Mouse (Mus musculus) gastrocnemius, postnatal 25 days (tissue): Measurements from ENCODE around the gene Runx3. TPM values are rescaled to one million over a fixed set of nuclear protein-coding genes. Genes with fewer than 3 reads are reported as not detected.

Source experiments
- DNase-seq: peaks from one replicate; pipeline ENCODE4 v3.0.0; 2022
- total RNA-seq, 2 experiments: library from RNA; stranded (reverse); gene quantifications; 1 replicate in 1 of 2; 2 replicates in 1 of 2; pipeline ENCODE4 v1.2.3; 2021

Gene Runx3
- total RNA-seq, 2 experiments from 2014 or later, result 0.11 TPM; not detected in 1

DNA sequence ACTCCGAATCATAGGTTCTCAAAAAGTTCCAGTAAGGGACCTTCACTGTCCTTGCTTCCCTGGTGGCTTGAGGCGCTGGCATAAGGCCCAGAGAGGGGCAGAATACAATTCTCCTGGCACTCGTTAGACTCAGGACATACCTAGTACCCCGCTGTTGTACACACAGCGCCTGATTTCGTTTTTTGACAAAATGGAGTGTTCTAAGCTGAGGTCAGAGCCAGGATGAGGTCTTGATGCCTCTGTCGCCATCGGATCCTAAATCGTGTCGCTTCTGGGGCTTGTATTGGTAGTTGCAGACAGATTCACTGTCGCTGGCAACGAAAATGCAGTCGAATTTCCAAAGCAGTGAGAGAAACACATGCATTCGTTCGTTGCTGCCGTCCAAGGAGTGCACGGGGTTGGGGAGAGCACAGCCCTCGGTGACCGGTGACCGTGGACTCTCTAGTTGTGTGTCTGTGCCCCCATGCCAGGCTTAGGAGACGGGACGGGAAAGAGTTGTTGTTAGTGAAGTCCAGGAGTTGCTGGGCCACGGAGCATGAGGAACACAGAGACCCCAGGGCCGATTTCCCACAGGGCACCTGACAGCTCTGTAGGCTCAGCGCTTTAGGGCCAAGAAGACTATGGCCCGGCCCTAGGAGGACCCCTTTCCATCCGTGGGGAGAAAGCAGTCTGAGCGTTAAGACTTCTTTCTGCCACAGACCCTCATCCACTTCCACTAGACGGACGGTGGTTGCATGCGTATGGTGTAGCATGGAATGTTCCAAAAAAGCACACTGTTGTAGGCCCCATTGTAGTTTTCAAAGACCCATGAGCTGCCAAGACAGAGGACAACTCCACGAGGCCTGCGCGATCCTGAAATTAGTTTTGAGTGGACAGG lies 30.9 kb downstream of the Runx3 start:
- DNase-seq, result no peak

DNA sequence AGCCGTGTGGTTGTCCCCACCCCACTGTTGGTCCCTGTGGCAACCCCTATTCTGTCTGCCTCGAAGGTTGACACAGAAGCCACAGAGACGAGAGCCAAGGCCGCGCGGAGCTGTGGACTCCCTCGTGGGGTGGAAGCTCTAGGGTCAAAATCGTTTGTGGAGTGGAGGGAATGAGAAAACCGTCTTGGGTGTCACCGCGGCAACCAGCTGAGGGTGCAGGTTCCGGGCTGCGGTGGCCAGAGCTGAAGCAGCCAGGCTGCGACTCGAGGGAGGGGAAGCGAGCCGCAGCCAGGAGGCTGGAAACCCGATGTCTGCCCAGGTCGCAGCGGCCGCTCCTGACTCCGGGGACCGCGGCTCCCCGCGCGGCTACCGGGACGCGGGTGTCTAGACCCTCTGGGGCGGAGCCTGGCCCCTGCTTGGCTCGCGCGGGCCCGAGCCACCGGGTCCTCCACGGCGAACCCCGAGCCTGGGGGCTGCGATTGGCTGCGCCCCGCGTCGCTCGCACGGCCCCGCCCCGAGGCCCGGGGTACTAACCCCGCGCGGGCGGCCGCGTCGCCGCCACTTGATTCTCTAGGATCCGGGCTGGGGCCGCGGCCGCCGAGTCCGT lies 31.6 kb downstream of the Runx3 start:
- no peak for DNase-seq

DNA sequence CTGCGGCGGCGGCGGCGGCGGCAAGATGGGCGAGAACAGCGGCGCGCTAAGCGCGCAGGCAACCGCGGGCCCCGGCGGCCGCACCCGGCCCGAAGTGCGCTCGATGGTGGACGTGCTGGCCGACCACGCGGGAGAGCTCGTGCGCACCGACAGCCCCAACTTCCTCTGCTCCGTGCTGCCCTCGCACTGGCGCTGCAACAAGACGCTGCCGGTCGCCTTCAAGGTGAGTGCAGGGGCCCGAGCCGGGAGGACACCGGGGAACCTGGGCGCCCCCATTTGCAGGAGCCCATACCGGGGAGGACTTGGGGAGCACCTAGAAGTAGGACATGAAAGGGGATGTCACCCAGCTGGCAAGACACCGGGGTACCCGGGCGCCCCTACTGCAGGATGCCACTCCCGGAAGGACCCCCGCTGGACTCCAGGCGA lies 32.4 kb downstream of the Runx3 start:
- DNase-seq, result no peak

DNA sequence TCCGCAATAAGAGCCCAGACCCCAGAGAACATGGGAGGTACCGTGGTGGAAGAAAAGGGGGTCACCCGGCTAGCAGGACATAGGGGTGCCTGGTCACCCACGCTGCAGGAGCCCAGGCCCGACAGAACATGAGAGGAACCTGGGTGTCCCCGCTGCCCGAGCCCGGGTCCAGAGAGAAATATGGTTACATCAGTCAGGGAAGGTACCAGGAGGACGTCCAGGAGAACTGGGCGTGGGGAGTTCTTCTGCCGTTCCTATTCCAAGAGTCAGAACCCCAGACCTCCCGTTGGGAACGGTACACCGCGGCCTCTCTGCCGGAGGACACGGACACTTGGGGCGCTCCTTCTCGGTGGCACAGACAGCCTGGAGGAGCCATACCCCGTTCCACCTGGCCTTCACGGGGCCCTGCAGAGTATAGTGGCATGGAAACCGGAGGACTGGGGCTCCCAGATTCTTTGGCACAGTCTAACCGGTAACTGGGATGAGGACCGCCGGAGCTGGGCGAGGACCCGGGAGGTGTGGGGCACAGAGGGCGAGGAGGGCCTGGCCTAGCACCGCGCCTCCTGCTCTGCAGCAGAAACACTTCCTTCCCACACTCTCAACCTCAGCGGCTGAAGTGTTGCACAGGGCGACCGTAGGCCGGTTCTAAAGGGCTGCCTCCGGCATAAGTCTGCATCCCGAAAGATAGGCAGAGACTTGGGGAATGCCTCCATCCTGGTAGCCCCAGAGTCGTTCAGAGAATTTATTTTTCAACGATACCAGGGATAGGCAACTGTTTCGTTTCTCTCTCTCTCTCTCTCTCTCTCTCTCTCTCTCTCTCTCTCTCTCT lies 33.0 kb downstream of the Runx3 start:
- no peak for DNase-seq

DNA sequence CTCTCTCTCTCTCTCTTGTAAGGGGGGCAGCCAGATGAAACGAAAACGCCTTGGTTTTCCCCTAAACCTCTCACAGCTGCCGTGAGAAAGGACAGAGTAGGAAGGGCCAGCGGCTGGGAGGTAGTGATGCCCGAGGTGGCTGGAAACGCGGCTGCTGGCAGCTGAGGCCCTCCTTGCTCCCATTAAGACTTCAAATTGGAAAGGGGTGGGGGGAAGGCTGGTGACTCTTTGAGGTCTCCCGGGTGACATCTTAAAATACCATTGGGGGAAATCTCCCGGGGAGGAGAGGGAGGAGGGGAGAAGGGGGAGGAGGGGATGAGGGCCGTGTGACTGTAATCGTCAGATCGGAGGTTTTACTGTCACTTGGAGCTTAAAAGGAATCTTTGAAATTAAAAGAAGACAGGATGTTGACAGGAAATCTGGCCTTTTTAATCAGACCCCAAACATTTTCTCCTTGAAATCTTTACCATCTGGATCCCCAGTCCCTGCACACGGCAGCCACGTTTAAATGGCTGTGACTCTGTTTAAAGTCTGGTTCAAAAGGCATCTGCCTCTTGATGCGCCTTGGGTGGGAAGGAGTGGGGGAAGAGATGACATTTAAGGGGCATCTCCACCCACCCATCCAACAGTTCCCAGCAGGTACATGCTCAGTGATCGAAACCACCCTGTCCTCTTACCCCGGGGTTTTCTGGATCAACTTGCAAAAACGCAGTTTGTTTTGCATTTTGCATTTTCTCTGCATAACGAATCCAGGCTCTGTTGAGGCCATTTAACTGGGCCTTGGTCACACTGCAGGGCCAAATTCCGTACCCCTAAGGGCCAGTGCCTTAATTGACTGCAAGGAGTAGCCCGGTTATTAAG lies 33.9 kb downstream of the Runx3 start:
- no peak for DNase-seq

DNA sequence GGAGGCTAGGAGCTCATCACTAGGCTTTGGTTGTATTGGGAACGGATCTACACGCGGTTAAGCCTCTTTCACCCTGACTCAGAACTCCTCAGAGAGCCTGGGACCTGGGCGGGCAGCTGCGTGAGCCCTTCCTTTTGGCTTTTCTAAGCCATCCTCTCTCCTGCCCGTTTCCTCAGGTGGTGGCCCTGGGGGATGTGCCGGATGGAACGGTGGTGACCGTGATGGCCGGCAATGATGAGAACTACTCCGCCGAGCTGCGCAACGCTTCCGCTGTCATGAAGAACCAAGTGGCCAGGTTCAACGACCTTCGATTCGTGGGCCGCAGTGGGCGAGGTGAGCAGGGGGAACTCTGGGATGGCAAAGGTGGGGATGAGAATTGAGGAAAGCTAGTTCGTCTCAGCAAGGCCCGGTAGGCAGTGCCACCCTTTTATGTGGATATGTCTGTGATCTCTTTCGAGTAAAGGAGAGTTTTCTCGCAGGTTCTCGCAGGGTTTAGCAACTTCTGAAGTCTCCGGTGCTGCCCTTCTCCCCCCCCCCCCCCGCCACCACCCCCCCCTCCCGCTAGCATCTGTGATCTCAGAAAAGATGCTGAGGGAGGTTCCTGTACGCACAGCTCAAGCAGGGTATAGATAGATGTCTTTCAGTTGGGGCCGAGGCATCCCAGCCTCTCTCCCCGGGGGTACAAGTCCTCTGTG lies 34.8 kb downstream of the Runx3 start:
- DNase-seq, result no peak

DNA sequence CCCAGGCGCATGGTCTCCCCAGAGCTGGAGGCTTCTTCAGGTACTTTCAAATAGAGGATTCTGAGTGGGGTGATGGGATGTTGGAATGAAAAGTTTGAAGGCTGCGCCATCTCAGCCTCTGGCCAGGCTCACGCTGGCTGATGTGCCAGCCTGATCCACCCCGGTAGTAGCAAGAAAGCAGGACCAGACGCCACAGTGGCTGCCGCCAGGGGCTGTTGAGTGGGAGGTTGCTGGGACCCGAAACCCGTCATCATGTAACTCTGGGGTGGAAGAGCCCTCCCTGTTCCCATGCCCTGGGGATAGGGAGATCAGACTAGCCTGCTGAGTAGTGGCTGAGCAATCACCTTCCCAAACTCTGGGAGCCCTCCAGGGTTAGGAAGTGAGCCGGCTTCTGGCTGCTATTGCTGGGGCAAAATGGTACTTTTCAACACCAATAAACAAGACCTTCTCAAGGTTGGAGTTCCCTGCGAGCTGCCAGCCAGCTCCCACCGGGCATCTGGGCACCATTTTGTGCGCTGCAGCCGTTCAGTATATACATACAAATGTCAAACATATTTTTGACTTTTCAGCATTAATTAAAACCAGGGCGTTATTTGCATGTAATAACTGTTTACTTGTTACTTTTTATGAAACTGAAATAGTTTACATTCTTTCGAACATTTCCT lies 35.5 kb downstream of the Runx3 start:
- no peak for DNase-seq

DNA sequence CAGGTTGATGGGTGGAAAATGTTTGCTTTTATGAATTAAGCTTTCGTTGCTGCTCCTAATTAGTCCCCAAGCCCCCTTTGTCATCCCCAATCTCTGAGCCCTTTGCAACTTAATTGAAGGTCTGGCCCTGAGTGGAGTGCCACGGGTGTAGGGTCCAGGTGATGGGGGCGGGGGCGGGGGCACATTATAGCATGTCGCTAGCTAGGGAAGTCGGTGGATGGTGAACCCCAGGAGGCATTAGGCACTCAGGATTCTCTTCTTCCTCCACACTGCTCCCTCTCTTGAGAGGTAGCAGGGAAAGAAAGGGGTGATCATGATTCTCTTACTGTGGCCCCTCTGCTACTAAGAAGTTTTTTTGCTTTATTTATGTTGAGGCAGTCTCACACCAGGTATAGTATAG lies 36.1 kb downstream of the Runx3 start:
- DNase-seq, result no peak

DNA sequence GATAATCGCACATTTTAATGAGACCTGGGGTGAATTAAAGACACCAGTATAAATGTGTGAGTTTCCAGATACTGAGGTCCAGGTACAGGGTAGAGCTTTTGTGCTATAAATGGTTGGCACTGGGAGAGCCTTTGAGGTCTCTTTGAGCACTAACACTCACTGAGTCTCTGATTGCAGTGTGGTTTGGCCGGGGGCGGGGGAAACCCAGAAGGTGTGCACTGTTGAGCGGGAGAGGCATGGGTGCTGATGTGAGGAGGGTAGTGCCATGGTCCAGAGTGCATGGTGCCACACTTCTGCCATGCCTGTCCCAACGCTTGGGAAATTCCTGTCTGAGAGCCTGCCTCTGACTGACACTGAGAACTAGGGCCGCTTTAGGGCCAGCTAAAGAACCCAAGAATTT lies 36.9 kb downstream of the Runx3 start:
- no peak for DNase-seq

DNA sequence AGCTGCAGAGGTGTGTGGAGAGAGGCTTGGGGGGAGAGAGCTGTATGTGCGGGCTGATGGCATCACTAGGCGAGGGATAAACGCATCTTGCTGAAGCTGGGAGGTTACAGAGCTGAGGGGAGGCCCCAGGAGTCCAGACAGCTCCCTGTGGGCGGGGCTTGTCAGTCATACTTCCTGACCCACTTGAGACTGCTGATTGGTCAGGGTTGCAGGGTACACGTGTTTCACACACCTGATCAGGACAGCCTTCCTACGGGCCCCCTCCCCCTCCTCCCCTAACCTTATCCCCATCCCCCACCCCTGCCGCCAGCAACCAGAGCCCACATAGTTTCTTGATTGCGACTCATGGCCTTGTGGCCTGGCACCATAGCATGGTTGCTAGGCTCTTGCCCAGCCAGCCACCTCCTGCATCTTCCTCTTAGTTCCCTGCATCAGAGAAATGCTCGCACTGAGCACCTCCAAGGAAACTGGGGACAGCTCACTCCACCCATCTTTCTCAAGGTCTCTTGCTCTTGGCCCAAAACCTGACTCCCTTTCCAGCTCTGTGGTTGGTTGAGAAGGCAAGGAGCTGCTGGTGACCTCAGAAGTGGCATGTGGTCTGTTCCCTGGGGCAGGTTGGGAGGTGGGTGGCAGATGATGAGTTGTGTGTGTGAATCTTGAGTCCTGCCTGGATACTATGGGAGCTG lies 38.4 kb downstream of the Runx3 start:
- no peak for DNase-seq

DNA sequence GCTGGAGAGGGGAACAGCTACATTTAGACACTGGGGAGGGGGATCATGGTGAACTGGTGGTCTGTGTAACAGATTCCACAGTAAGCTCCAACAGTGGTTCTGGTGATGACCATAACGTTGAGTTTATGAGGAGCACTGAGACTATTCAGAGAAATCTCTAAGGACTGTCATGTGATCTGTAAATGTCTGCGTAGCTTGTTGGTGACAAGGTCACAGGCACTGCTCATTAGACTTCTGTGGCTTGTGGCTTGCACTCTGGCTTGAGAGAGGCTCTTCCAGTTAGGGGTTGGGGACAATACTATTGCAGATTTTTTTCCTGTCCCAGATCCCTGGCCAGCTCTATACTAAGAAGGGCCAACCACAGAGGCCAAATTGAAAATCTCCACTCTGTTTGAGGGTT lies 39.2 kb downstream of the Runx3 start:
- DNase-seq, result no peak

DNA sequence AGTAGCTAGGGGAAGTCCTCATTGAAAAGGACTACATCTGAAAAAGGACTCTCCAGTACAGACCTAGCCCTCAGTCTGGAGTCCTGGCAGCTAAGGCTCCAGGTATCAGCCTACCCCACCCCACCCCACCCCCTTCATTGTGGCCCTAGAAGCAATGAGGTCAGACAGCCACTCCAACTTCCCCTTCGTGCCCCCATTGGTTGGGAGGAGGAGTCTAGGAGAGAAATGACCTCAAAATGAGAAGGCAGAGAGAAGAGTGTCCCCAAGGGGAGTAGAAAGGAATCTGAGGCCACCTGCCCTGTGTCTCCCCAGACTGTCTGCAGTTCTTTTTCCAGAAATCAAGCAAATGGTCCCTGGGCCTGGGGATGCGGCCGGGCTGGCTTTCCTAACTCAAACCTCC lies 39.7 kb downstream of the Runx3 start:
- no peak for DNase-seq

DNA sequence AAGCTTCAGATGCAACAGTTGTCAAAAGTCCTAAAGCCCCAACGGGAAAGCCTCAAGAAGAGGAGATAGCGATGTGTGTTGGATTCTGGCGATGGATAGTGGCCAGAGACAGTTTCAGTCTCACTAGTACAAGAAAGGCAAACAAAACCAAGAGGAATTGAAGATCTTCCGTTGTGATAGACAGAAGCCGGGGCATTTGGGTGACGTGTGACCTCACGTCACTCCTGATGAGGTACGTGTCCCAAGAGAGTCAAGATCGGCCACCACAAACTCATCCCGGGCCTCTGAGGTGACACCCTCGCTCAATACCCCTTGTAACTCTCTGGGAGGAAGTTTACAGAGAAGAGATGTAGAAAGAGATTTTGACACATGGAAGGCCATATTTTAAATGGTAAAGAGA lies 41.0 kb downstream of the Runx3 start:
- DNase-seq, result no peak

DNA sequence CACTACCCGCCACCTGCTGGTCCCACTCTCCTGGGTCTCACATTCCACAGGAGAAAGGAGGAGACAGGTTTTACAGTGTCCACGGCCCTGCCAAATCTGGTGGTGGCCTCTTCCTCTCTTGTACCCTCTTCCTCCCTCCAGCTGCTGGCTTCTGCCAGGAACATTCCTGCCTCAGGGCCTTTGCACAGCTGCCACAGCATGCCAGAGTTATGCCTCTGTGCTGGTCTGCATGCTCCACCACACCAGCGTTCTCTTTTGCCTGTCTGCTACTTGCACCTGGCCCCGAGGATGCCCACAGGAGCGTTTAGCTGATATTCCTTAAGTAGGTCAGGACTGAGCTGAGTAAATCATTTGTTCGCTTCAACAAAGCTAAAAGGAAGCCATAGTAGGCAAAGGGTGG lies 45.3 kb downstream of the Runx3 start:
- no peak for DNase-seq

DNA sequence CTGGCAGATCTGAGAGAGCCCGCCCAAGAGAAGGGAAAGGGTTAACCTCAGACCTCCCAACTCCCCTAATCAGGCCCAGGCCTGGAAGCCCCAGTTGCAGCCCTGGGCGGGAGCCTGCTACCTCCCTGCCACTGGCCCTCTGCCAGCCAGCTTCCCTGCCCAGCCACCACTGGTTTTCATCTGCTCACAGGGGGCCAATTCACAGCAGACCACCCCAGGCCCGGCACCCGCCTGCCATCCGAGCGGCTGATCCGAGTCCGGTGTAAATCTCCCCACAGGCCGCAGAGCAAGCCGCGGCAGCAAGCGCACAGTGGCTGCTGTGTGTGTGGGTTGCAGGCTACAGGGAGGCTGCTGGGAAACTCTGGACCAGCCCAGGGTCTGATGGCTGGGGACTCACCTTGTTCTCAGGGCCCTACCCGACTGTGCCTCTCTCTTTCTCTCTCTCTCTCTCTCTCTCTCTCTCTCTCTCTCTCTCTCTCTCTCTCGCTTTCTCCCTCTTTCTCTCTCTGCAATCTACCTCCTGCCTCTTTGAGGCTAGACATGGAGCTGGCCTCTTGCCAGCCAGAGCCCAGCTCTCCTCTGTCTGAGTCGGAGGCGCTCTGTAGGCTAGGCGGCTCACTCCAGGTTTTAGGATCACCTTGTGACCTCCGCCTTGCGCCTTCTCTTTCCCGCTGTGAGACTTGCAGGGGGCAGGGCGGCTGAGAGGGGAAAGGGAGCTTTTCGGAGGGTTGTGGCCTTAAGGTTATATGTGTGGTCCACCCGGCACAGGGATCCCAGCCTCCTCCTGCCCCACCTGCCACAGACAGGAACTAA lies 46.2 kb downstream of the Runx3 start:
- DNase-seq, result no peak

DNA sequence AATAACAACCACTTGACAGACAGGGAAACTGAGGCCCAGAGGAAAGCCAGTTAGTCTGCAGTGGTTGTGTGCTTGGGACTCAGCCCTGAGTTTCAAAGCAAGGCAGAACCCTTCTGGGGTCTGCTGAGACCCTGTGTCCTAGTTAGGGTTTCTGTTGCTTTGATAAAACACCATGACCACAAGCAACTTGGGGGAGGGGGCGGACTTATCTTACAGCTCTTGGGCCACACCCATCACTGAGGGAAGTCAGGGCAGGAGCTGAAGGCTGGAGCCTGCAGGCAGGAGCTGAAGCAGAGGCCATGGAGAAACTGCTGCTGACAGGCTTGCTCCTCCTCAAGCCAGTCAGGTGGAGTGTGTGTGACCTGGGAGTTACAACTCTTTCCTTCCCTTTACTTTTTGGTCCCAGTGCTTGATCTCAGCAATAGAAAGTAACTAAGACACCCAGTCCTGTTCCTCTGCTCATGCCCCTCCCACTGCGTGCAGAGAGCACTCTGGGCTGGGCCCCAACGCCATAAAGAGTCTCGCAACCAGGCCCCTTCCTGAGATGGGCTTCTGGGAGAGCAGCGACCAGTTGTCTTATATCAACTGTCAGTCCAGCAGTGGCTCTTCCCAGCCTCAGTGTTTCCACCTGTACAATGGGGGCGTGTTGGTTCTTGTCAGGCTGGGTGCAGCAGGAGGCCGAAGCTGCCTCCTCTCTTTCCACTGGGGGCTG lies 47.5 kb downstream of the Runx3 start:
- no peak for DNase-seq

DNA sequence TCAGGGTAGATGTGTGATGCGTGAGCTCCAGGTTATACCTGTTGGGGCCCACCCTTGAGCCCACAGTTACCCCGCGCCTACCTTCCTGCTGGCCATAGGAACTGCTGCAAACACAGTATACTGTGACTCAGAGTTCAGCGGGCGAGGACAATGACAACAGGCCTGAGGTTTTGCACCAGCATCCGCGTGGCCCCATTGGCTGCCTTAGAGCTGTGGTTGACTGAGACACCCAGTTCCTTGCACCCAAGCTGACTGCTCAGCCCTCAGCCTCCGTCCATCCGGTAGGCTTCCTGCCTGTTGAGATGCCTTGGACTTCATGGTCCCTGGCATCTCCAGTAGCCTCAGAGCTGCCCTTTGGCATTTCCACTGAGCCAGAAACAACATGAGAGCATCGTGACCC lies 48.6 kb downstream of the Runx3 start:
- no peak for DNase-seq

DNA sequence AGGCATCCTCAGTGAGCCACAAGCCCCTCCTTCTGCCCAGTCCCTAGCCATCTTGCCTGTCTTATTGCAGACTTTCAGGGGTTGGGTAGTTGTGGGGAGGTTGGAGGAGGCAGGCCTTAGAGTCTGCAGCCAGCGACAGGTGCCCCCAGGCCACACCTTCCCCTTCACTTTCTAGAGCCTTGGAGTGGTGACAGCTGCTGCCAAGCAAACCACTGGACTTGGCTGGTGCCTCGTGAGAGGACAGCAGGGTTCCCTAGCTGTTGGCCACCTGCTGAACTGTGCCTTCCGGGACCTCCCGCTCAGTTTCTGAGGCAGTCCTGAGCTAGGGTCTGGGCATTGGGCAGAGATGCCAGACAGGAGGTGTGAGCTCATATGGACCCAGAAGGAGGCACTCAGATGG lies 49.0 kb downstream of the Runx3 start:
- no peak for DNase-seq
